In genomic region chr11:78162504-78162903, GRCm38 (mm10) we compare ENCODE assay signal across 8 mouse cellular contexts. TPM values are rescaled to one million over a fixed set of nuclear protein-coding genes. Genes with fewer than 3 reads are reported as not detected.
A peak's percentile ranks its signal among the peaks of the same experiment; 100 is the strongest.
DNase-seq lines count a peak whose midpoint lies in the region; ATAC-seq lines count a peak whose summit lies in the region.

No protein-coding gene starts in this region.

- peak; percentile 36 for DNase-seq in cerebellum, adult 9-11 months
- no peak for DNase-seq in cerebellum, adult 9-10 months
- DNase-seq in retina, postnatal 1 day: peak; percentile 73
- no peak for DNase-seq in retina, embryonic 14.5 days (ENCODE audit: low spot score)
- no peak for DNase-seq in liver, embryonic 13.5 days
- no peak for DNase-seq in c-Kit-positive CD71-positive TER-119-positive erythroid progenitor cells, embryonic 14.5 days (ENCODE audit: low spot score)

- H3K9ac ChIP-seq in hindbrain, embryonic 16.5 days (ENCODE audit: low read depth, low read length): peak overlapping the region; percentile 97
- peak overlapping the region; percentile 99 for H3K9ac ChIP-seq in liver, embryonic 13.5 days

- no peak for ATAC-seq in hindbrain, embryonic 16.5 days
- no peak for ATAC-seq in liver, embryonic 13.5 days (ENCODE audit: low read depth)
- no peak for ATAC-seq in activated CD4-positive, CD25-positive, alpha-beta regulatory T cell, adult 4 months

- peaks cover 32% of the 10 kb centered on the region for H3K4me1 ChIP-seq in hindbrain, embryonic 16.5 days (ENCODE audit: control insufficient read depth, insufficient read depth, low read depth, low read length)
- H3K4me1 ChIP-seq in liver, embryonic 13.5 days (replicated peaks): peaks cover 82% of the 10 kb centered on the region

- H3K27ac ChIP-seq in hindbrain, embryonic 16.5 days (ENCODE audit: low read depth, low read length): peak overlapping the region; percentile 93
- peak overlapping the region; percentile 91 for H3K27ac ChIP-seq in liver, embryonic 13.5 days

- peak overlapping the region; percentile 86 for H3K4me2 ChIP-seq in hindbrain, embryonic 16.5 days (ENCODE audit: low read length)
- peak overlapping the region; percentile 100 for H3K4me2 ChIP-seq in liver, embryonic 13.5 days

- 29% methylated on average over 6 of the region's 6 CpGs for WGBS in hindbrain, embryonic 16.5 days
- WGBS in liver, embryonic 13.5 days (ENCODE audit: insufficient replicate concordance): 74% methylated on average over 6 of the region's 6 CpGs

- H3K36me3 ChIP-seq in hindbrain, embryonic 16.5 days (ENCODE audit: control insufficient read depth, insufficient read depth, low read length): peaks cover 24% of the 10 kb centered on the region
- peaks cover 57% of the 10 kb centered on the region for H3K36me3 ChIP-seq in liver, embryonic 13.5 days

- no peaks in the 10 kb centered on the region for H3K9me3 ChIP-seq in hindbrain, embryonic 16.5 days (ENCODE audit: control insufficient read depth, low read length)
- no peaks in the 10 kb centered on the region for H3K9me3 ChIP-seq in liver, embryonic 13.5 days (replicated peaks)

- peak overlapping the region; percentile 82 for H3K4me3 ChIP-seq in hindbrain, embryonic 16.5 days (ENCODE audit: low read length)
- peak overlapping the region; percentile 95 for H3K4me3 ChIP-seq in liver, embryonic 13.5 days (replicated peaks)

- H3K27me3 ChIP-seq in hindbrain, embryonic 16.5 days (replicated peaks; ENCODE audit: control insufficient read depth, insufficient read depth, low read length): no peaks in the 10 kb centered on the region
- H3K27me3 ChIP-seq in liver, embryonic 13.5 days: no peaks in the 10 kb centered on the region

RNA-seq across cellular contexts. Expression of gene Traf4, which starts 2.9 kb away (rescaled TPM):
- 80.1 and 97.4 TPM in 2 replicates for polyA plus RNA-seq in hindbrain, embryonic 16.5 days (2015; fragmentation: Nextera tagmentation; extraction: Ambion mirVana)
- 28.0 and 34.6 TPM in 2 replicates for polyA plus RNA-seq in liver, embryonic 13.5 days (2015; fragmentation: Nextera tagmentation; extraction: Ambion mirVana)
- polyA plus RNA-seq in activated CD4-positive, CD25-positive, alpha-beta regulatory T cell, adult 4 months (2017; shearing (Covaris generic)): 1 to 10 TPM; 3.4 to 5.0 TPM

RNA-seq across cellular contexts. Expression of gene Nek8, which starts 14.0 kb away (rescaled TPM):
- polyA plus RNA-seq in hindbrain, embryonic 16.5 days (2015; fragmentation: Nextera tagmentation; extraction: Ambion mirVana): 7.1 and 7.7 TPM in 2 replicates
- 8.9 and 9.2 TPM in 2 replicates for polyA plus RNA-seq in liver, embryonic 13.5 days (2015; fragmentation: Nextera tagmentation; extraction: Ambion mirVana)
- polyA plus RNA-seq in activated CD4-positive, CD25-positive, alpha-beta regulatory T cell, adult 4 months (2017; shearing (Covaris generic)): 10 to 100 TPM in 1 of 2 experiments, 1 to 10 TPM in 1; 9.4 to 13.2 TPM

RNA-seq across cellular contexts. Expression of gene Tlcd1, which starts 14.0 kb away (rescaled TPM):
- 19.7 and 20.1 TPM in 2 replicates for polyA plus RNA-seq in hindbrain, embryonic 16.5 days (2015; fragmentation: Nextera tagmentation; extraction: Ambion mirVana)
- polyA plus RNA-seq in liver, embryonic 13.5 days (2015; fragmentation: Nextera tagmentation; extraction: Ambion mirVana): 50.3 and 54.3 TPM in 2 replicates
- polyA plus RNA-seq in activated CD4-positive, CD25-positive, alpha-beta regulatory T cell, adult 4 months (2017; shearing (Covaris generic)): 1 to 10 TPM; 2.3 to 4.3 TPM

RNA-seq across cellular contexts. Expression of gene Rpl23a, which starts 20.9 kb away (rescaled TPM):
- 662 and 677 TPM in 2 replicates for polyA plus RNA-seq in hindbrain, embryonic 16.5 days (2015; fragmentation: Nextera tagmentation; extraction: Ambion mirVana)
- 1,033 and 1,075 TPM in 2 replicates for polyA plus RNA-seq in liver, embryonic 13.5 days (2015; fragmentation: Nextera tagmentation; extraction: Ambion mirVana)
- 1,000 to 10,000 TPM; 3,988 to 4,036 TPM for polyA plus RNA-seq in activated CD4-positive, CD25-positive, alpha-beta regulatory T cell, adult 4 months (2017; shearing (Covaris generic))

RNA-seq across cellular contexts. Expression of gene Rab34, which starts 25.7 kb away (rescaled TPM):
- polyA plus RNA-seq in hindbrain, embryonic 16.5 days (2015; fragmentation: Nextera tagmentation; extraction: Ambion mirVana): 57.3 and 60.3 TPM in 2 replicates
- polyA plus RNA-seq in liver, embryonic 13.5 days (2015; fragmentation: Nextera tagmentation; extraction: Ambion mirVana): 13.5 and 15.6 TPM in 2 replicates
- polyA plus RNA-seq in activated CD4-positive, CD25-positive, alpha-beta regulatory T cell, adult 4 months (2017; shearing (Covaris generic)): not detected

Comparison
In these comparisons a context has a peak if more than half of its experiments do, and no peak if none do; other contexts are left out.
1. DNase-seq: peak in cerebellum, adult 9-11 months (single experiment) and retina, postnatal 1 day (single experiment); none in cerebellum, adult 9-10 months (single experiment), retina, embryonic 14.5 days (single experiment), liver, embryonic 13.5 days (single experiment) and c-Kit-positive CD71-positive TER-119-positive erythroid progenitor cells, embryonic 14.5 days (single experiment).